Mouse (Mus musculus): Measurements from ENCODE around the gene Fbxw7. TPM values are rescaled to one million over a fixed set of nuclear protein-coding genes. Genes with fewer than 3 reads are reported as not detected.

The Fbxw7 gene
- polyA plus RNA-seq (2012), result 0.25 and 0.34 TPM in 2 replicates

DNA sequence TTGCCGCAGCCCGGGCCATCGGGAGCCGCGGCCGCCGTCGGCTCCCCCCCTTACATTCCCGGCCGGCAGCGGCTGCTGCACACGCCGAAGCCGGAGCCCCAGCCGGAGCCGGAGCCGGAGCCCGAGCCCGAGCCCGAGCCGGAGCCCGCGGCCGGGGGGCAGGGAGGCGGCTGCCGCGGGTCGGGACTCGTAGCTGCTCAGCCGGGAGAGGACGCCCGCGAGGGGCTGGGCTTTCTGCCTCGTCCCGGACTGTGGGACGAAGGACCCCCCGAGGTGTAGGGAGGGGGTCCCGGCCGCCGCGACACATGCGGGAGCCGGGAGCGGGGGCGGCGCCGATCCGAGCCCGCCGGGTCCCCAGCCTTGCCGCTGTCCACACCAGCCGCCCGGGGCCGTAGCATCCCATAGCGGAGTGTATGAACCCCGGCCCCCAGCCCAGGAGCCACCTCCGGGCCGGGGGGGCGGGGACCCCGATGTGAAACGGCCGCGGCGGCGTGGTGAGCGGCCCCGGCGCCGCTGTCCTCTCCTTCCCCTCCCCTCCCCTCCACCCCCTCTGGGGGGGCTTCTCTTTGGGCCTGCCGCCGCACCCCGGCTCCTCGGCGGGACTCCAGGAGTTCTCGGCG is at the start of gene Fbxw7:
Fbxw7 (plus strand) TSS at position 507 of the 620 bp plus-strand sequence.
- Histone ChIP-seq H3K4me1 (ENCODE audit: control insufficient read depth) (peaks cover 47% of the 10 kb centered on the region), H3K9me3 (ENCODE audit: control insufficient read depth, low read length) (no peaks in the 10 kb centered on the region), H3K27me3 (ENCODE audit: control insufficient read depth) (no peaks in the 10 kb centered on the region), H3K36me3 (ENCODE audit: control insufficient read depth) (peaks cover 25% of the 10 kb centered on the region), H3K4me3 (replicated peaks) (peak within 1 kb of the TSS; percentile 88)
- TF ChIP-seq GATA1 (IDR thresholded peaks at IDR 0.05; ENCODE audit: low read length) (no peak), TAL1 (IDR thresholded peaks at IDR 0.05; ENCODE audit: low read length) (no peak)

DNA sequence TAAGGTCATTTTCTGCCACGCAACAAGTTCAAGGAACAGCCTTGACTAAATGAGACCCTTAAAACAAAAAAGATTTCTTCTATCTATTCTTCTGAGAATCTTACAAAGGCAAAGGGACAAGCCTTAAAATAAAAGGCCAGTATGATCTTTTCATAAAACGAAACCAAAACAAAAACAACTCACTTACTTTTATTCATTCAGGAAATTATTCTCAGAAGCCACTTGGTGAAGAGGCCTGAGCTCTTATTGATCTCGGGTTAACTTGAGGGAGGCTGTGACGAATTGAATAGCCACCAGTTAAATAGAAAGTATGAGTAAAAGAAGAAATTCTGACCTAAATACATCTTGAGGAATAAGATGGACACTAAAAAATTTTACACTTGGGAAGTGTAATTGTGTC is 46.1 kb upstream of the Fbxw7 start:
- Histone ChIP-seq H3K36me3 (ENCODE audit: control insufficient read depth) (no peaks in the 10 kb centered on the region; the same call in 1 of the 2 replicates), H3K9me3 (ENCODE audit: control insufficient read depth, low read length) (no peaks in the 10 kb centered on the region; the same call in 1 of the 2 replicates), H3K4me1 (ENCODE audit: control insufficient read depth) (peaks cover 46% of the 10 kb centered on the region), H3K27me3 (ENCODE audit: control insufficient read depth) (no peaks in the 10 kb centered on the region), H3K4me3 (replicated peaks) (no peak overlapping the region)
- TF ChIP-seq GATA1 (IDR thresholded peaks at IDR 0.05; ENCODE audit: low read length) (no peak), TAL1 (IDR thresholded peaks at IDR 0.05; ENCODE audit: low read length) (no peak)

DNA sequence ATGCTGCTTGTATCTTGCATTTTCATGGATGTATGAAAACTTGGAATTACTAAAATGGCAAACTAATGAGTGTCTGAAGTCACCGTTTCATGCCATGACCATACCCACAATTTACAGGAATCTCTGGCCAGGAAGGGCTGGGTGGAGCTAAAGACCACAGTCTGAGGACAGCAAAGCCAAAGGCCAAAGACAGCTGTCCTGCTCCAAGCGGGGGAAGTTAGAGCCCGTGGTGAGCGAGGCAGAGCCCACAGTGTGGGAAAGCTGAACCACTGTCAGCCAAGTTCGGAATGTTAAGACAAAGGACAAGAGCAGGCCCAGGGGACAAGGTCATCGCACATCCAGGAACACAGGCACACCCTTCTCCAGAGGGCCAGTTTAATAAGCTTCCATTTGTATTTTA is 45.7 kb upstream of the Fbxw7 start:
- H3K36me3 ChIP-seq (ENCODE audit: control insufficient read depth), result no peaks in the 10 kb centered on the region; the same call in 1 of the 2 replicates
- H3K27me3 ChIP-seq (ENCODE audit: control insufficient read depth), result no peaks in the 10 kb centered on the region
- H3K4me1 ChIP-seq (ENCODE audit: control insufficient read depth), result peaks cover 49% of the 10 kb centered on the region
- TF ChIP-seq TAL1 (IDR thresholded peaks at IDR 0.05; ENCODE audit: low read length) (no peak), GATA1 (IDR thresholded peaks at IDR 0.05; ENCODE audit: low read length) (no peak)
- H3K9me3 ChIP-seq (ENCODE audit: control insufficient read depth, low read length), result no peaks in the 10 kb centered on the region; the same call in 1 of the 2 replicates
- no peak overlapping the region for H3K4me3 ChIP-seq (replicated peaks)

DNA sequence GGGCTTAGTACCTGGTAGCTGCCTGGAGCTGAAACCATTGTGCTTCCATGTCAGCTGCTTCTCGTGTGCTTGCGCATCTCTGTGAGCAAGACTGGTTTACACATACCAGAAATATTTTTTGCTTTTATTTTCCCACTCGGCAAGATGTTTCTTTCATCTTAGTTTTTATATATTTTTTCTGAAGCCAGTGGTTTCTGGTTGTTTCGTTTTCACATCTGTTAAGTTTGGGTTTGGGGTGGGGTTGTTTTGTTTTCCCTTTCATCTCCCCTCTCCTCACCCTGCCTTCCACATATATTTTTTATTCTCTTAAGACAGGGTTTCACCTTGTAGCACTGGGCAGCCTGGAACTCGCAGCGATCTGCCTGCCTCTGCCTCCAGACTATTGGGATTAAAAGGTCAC is 44.5 kb upstream of the Fbxw7 start:
- TF ChIP-seq GATA1 (IDR thresholded peaks at IDR 0.05; ENCODE audit: low read length) (no peak), TAL1 (IDR thresholded peaks at IDR 0.05; ENCODE audit: low read length) (no peak)
- Histone ChIP-seq H3K9me3 (ENCODE audit: control insufficient read depth, low read length) (no peaks in the 10 kb centered on the region; the same call in 1 of the 2 replicates), H3K4me1 (ENCODE audit: control insufficient read depth) (peaks cover 49% of the 10 kb centered on the region), H3K27me3 (ENCODE audit: control insufficient read depth) (no peaks in the 10 kb centered on the region), H3K36me3 (ENCODE audit: control insufficient read depth) (no peaks in the 10 kb centered on the region; the same call in 1 of the 2 replicates), H3K4me3 (replicated peaks) (no peak overlapping the region)

DNA sequence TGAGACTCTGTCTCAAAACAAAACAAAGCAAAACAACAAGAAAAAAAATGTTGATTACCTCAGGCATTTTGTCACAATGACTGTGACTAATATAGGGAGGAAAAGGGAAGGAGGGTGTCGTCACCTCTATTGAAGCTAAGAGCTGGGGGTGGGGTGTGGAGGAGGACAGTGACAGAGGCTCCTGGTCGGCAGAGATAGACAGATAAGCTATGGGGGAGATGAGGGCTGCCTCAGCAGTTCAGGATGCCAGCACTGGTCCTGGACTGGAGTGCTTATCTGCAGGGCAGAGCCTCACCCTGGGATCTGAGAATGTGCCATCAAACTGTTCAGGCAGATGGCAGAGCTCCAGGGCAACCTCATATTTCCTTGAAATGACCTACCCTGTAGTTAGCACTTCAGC is 43.1 kb upstream of the Fbxw7 start:
- TF ChIP-seq TAL1 (IDR thresholded peaks at IDR 0.05; ENCODE audit: low read length), result peak; percentile 57
- peak; percentile 88 for TF ChIP-seq GATA1 (IDR thresholded peaks at IDR 0.05; ENCODE audit: low read length)

DNA sequence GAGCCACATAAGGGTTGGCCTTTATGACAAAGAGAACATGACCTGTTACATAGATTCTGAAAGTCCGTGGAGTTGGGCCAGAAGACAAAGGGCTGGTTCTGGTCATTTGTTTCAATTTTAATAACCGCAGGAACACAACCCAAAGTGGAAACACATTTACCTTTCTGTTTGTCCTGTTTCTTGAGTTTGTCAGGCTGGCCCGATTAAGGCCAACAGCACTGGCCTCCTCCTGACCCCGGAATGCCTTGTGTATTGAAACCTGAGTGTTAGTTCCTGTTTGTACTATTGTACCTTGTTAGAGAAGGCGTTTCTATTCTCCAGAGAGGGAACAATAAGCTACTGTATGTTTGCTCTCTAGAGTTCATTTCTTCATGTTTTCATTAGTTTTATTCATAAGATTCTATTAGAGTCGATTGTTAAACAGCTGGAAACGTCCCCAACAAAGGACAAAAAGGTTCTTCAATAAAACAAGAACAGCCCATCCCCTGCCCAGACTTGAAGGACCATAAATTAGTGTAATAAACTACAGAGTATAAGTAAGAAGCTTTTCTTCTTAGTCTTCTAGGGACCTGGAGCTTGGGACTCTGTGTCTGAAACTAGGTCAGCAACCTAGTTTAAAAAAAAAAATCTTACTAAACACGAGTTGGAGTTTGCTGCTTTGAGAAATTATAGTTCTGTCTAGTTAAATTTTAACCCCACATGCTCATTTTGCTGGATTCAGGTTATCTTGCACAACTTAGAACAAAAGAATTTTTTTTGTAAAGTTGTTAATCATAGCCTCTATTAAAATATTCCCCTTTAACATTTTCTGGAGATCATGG is 40.6 kb upstream of the Fbxw7 start:
- TF ChIP-seq TAL1 (IDR thresholded peaks at IDR 0.05; ENCODE audit: low read length) (no peak), GATA1 (IDR thresholded peaks at IDR 0.05; ENCODE audit: low read length) (no peak)
- Histone ChIP-seq H3K4me1 (ENCODE audit: control insufficient read depth) (peaks cover 47% of the 10 kb centered on the region), H3K36me3 (ENCODE audit: control insufficient read depth) (no peaks in the 10 kb centered on the region; the same call in 1 of the 2 replicates), H3K27me3 (ENCODE audit: control insufficient read depth) (no peaks in the 10 kb centered on the region), H3K4me3 (replicated peaks) (no peak overlapping the region), H3K9me3 (ENCODE audit: control insufficient read depth, low read length) (no peaks in the 10 kb centered on the region)

More for the DNA sequence above, 43.1 kb upstream of the Fbxw7 start:
- Histone ChIP-seq H3K4me3 (replicated peaks) (peak overlapping the region; percentile 22), H3K4me1 (ENCODE audit: control insufficient read depth) (peaks cover 49% of the 10 kb centered on the region), H3K27me3 (ENCODE audit: control insufficient read depth) (no peaks in the 10 kb centered on the region), H3K9me3 (ENCODE audit: control insufficient read depth, low read length) (no peaks in the 10 kb centered on the region; the same call in 1 of the 2 replicates), H3K36me3 (ENCODE audit: control insufficient read depth) (no peaks in the 10 kb centered on the region; the same call in 1 of the 2 replicates)

DNA sequence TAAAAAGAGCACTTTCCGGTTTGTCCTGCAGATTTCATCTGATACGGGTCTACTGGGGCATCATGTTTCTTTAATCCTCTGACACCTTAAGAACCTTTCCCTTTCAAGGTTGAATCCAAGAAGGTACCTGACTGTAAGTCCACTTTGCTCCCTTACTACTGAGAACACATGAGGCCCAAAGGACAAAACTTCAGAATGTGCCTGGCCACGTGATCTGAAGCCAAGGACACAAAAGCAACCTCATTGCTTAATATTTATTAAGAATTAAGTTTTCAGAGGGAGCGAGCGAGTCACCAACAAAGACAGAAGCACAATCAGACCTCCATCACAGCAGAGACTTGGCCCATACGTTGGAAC is 40.0 kb upstream of the Fbxw7 start:
- peaks cover 41% of the 10 kb centered on the region for H3K4me1 ChIP-seq (ENCODE audit: control insufficient read depth)
- no peak for TF ChIP-seq TAL1 (IDR thresholded peaks at IDR 0.05; ENCODE audit: low read length)
- TF ChIP-seq GATA1 (IDR thresholded peaks at IDR 0.05; ENCODE audit: low read length), result no peak
- H3K36me3 ChIP-seq (ENCODE audit: control insufficient read depth), result no peaks in the 10 kb centered on the region; the same call in 1 of the 2 replicates
- H3K4me3 ChIP-seq (replicated peaks), result no peak overlapping the region
- no peaks in the 10 kb centered on the region for H3K9me3 ChIP-seq (ENCODE audit: control insufficient read depth, low read length)
- H3K27me3 ChIP-seq (ENCODE audit: control insufficient read depth), result no peaks in the 10 kb centered on the region

DNA sequence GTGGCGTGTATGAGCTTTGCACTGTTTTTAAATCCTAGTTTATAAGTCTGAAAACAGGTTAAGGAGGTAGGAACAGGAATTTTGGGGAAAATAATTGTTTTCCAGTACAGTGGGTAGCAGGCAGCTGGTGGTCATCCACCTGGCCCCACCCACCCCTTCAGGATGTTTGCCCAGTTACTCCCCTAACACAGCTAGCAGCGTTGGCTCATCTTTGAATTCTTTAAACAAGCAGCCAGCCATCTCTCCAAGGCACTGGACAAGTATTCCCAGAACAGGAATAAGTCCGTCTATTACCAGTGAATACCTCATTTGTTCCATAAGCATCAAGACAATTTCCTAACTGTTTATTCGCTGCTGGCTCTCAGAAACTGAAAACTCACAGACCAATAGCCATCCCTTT is 39.5 kb upstream of the Fbxw7 start:
- H3K4me1 ChIP-seq (ENCODE audit: control insufficient read depth), result peaks cover 36% of the 10 kb centered on the region
- no peaks in the 10 kb centered on the region for H3K27me3 ChIP-seq (ENCODE audit: control insufficient read depth)
- no peak for TF ChIP-seq TAL1 (IDR thresholded peaks at IDR 0.05; ENCODE audit: low read length)
- TF ChIP-seq GATA1 (IDR thresholded peaks at IDR 0.05; ENCODE audit: low read length), result no peak
- H3K36me3 ChIP-seq (ENCODE audit: control insufficient read depth), result no peaks in the 10 kb centered on the region
- H3K9me3 ChIP-seq (ENCODE audit: control insufficient read depth, low read length), result no peaks in the 10 kb centered on the region
- H3K4me3 ChIP-seq (replicated peaks), result no peak overlapping the region

DNA sequence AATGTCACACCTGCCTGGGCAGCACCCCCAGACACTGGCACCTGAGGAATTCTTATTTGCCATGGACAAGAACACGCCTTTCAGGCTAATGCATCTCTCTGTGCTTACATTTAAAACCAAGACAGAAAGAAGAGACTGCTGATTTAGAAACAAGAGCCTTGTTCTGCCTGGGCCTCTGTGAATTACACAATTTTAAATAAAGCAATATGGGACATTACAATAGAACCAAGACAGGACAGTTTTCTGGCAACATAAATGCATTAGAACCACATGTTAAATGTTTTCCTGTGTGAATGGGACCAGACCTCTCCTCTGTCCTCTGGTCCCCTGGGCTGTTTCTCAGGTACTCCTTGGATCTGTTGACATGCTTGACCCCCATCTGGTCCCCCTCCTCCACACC is 39.0 kb upstream of the Fbxw7 start:
- no peak for TF ChIP-seq TAL1 (IDR thresholded peaks at IDR 0.05; ENCODE audit: low read length)
- TF ChIP-seq GATA1 (IDR thresholded peaks at IDR 0.05; ENCODE audit: low read length), result no peak
- no peaks in the 10 kb centered on the region for H3K9me3 ChIP-seq (ENCODE audit: control insufficient read depth, low read length)
- H3K4me1 ChIP-seq (ENCODE audit: control insufficient read depth), result peaks cover 31% of the 10 kb centered on the region
- no peak overlapping the region for H3K4me3 ChIP-seq (replicated peaks)
- H3K27me3 ChIP-seq (ENCODE audit: control insufficient read depth), result no peaks in the 10 kb centered on the region
- no peaks in the 10 kb centered on the region for H3K36me3 ChIP-seq (ENCODE audit: control insufficient read depth)

All from erythroblast, embryonic 14.5 days (primary cell).